ENCODE assay signal across 8 mouse cellular contexts in genomic region chr3:86687571-86688209, GRCm38 (mm10).
A peak's percentile ranks its signal among the peaks of the same experiment; 100 is the strongest.
DNase-seq lines count a peak whose midpoint lies in the region; ATAC-seq and TF ChIP-seq lines count a peak whose summit lies in the region.

No protein-coding gene starts in this region.

- peak; percentile 80 for ATAC-seq in hindbrain, postnatal 0 days
- peak; percentile 81 for ATAC-seq in neural tube, embryonic 14.5 days (ENCODE audit: low read depth)

- H3K27ac ChIP-seq in heart, embryonic 10.5 days, result no peak overlapping the region
- H3K27ac ChIP-seq in hindbrain, postnatal 0 days, result peak overlapping the region; percentile 45; the same call in 1 of the 2 replicates
- peak overlapping the region; percentile 63; the same call in 1 of the 2 replicates for H3K27ac ChIP-seq in neural tube, embryonic 14.5 days (ENCODE audit: low read depth, low read length)
- H3K27ac ChIP-seq in thymus, adult 2 months (ENCODE audit: control insufficient read depth, insufficient read depth, low read length), result no peak overlapping the region

- WGBS in heart, embryonic 10.5 days, result 15% methylated on average over 7 of the region's 7 CpGs
- WGBS in hindbrain, postnatal 0 days, result 18% methylated on average over 7 of the region's 7 CpGs
- 11% methylated on average over 7 of the region's 7 CpGs for WGBS in neural tube, embryonic 14.5 days
- 92% methylated on average over 7 of the region's 7 CpGs for WGBS in thymus, adult 2 months

- H3K4me3 ChIP-seq in heart, embryonic 10.5 days, result no peak overlapping the region
- H3K4me3 ChIP-seq in hindbrain, postnatal 0 days (ENCODE audit: low read length), result no peak overlapping the region
- no peak overlapping the region for H3K4me3 ChIP-seq in neural tube, embryonic 14.5 days (ENCODE audit: low read depth, low read length)
- no peak overlapping the region for H3K4me3 ChIP-seq in thymus, adult 2 months (ENCODE audit: control insufficient read depth, insufficient read depth, low read length)

- H3K9me3 ChIP-seq in heart, embryonic 10.5 days, result no peaks in the 10 kb centered on the region
- no peaks in the 10 kb centered on the region for H3K9me3 ChIP-seq in hindbrain, postnatal 0 days (ENCODE audit: low read length)
- H3K9me3 ChIP-seq in neural tube, embryonic 14.5 days (ENCODE audit: control insufficient read depth, low read length), result no peaks in the 10 kb centered on the region

- H3K4me2 ChIP-seq in hindbrain, postnatal 0 days (ENCODE audit: low read depth, low read length), result peak overlapping the region; percentile 16; the same call in 1 of the 2 replicates
- no peak overlapping the region for H3K4me2 ChIP-seq in neural tube, embryonic 14.5 days (ENCODE audit: low read depth, low read length)

- TF ChIP-seq POLR2A in thymus, adult 2 months (IDR thresholded peaks at IDR 0.05; ENCODE audit: control insufficient read depth, extremely low read depth, insufficient read depth, low read length, poor library complexity), result no peak

- H3K4me1 ChIP-seq in heart, embryonic 10.5 days, result peaks cover 19% of the 10 kb centered on the region; the same call in 1 of the 2 replicates
- H3K4me1 ChIP-seq in hindbrain, postnatal 0 days (ENCODE audit: insufficient read depth, low read length), result 0 out of 2 replicates have a peak, but pooled peaks cover 10% of the 10 kb centered on the region
- H3K4me1 ChIP-seq in neural tube, embryonic 14.5 days (ENCODE audit: control insufficient read depth, insufficient read depth, low read length), result peaks cover 10% of the 10 kb centered on the region; the same call in 1 of the 2 replicates
- H3K4me1 ChIP-seq in thymus, adult 2 months (replicated peaks; ENCODE audit: control insufficient read depth, insufficient read depth, low read length), result no peaks in the 10 kb centered on the region

- no peaks in the 10 kb centered on the region for H3K36me3 ChIP-seq in heart, embryonic 10.5 days
- H3K36me3 ChIP-seq in hindbrain, postnatal 0 days (ENCODE audit: insufficient read depth, low read length), result no peaks in the 10 kb centered on the region
- no peaks in the 10 kb centered on the region for H3K36me3 ChIP-seq in neural tube, embryonic 14.5 days (ENCODE audit: control insufficient read depth, insufficient read depth, low read length)
- no peaks in the 10 kb centered on the region for H3K36me3 ChIP-seq in thymus, adult 2 months (ENCODE audit: control insufficient read depth, insufficient read depth, low read length)

- peak; percentile 92 for DNase-seq in heart, embryonic 10.5 days (ENCODE audit: low spot score)
- DNase-seq in heart, adult 8-10 months (ENCODE audit: low spot score), result no peak
- peak; percentile 53 for DNase-seq in embryo, embryonic 11 days
- DNase-seq in hindbrain, postnatal 0 days (ENCODE audit: low spot score), result peak; percentile 76
- no peak for DNase-seq in kidney, postnatal 36 days
- no peak for DNase-seq in Muller cell, postnatal 12 days (ENCODE audit: inconsistent ontology term)
- DNase-seq in thymus, adult 2 months, result no peak

- 0 out of 2 replicates have a peak, but pooled peaks have one; percentile 3 for TF ChIP-seq CTCF in hindbrain, postnatal 0 days (IDR thresholded peaks at IDR 0.05; ENCODE audit: low read depth)
- no peak for TF ChIP-seq CTCF in thymus, adult 2 months (IDR thresholded peaks at IDR 0.05; ENCODE audit: borderline replicate concordance, control insufficient read depth, extremely low read depth, insufficient read depth, low read length, poor library complexity)

- H3K9ac ChIP-seq in hindbrain, postnatal 0 days (replicated peaks; ENCODE audit: low read length), result no peak overlapping the region
- H3K9ac ChIP-seq in neural tube, embryonic 14.5 days (replicated peaks; ENCODE audit: low read depth, low read length), result no peak overlapping the region

- H3K27me3 ChIP-seq in heart, embryonic 10.5 days (ENCODE audit: insufficient read depth, poor library complexity, severe bottlenecking), result 0 out of 2 replicates have a peak, but pooled peaks cover 10% of the 10 kb centered on the region
- no peaks in the 10 kb centered on the region for H3K27me3 ChIP-seq in hindbrain, postnatal 0 days (ENCODE audit: insufficient read depth, low read length)
- no peaks in the 10 kb centered on the region for H3K27me3 ChIP-seq in neural tube, embryonic 14.5 days (ENCODE audit: control insufficient read depth, insufficient read depth, low read length)
- H3K27me3 ChIP-seq in thymus, adult 2 months (ENCODE audit: control insufficient read depth, insufficient read depth, low read length), result no peaks in the 10 kb centered on the region

Comparison
In these comparisons a context has a peak if more than half of its experiments do, and no peak if none do; other contexts are left out.
1. DNase-seq: peak in heart, embryonic 10.5 days (single experiment), embryo, embryonic 11 days (single experiment) and hindbrain, postnatal 0 days (single experiment); none in heart, adult 8-10 months (single experiment), kidney, postnatal 36 days (0 of 2), Muller cell, postnatal 12 days (single experiment) and thymus, adult 2 months (single experiment).
2. H3K27ac ChIP-seq: peak in hindbrain, postnatal 0 days (single experiment) and neural tube, embryonic 14.5 days (single experiment); none in heart, embryonic 10.5 days (single experiment) and thymus, adult 2 months (single experiment).